Mouse (Mus musculus): ENCODE results near the gene Azin2.

Azin2 gene

DNA sequence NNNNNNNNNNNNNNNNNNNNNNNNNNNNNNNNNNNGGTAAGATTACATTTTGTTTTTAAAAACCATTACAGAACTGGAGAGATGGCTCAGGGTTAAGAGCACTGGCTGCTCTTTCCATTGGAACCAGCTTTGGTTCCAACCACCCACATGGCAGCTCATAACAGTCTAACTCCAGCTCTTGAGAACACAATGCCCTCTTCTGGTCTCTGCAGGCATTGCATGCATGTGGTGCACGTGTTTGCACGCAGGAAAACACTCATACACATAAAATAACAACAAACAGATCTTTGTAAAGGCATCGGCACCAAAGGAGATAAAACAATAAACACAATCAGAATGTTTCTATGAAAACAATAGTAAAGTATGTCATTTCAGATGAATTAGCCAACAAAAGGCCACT lies 19.9 kb downstream of the Azin2 start:
- in situ Hi-C loops (cut with MboI): no loop called here

DNA sequence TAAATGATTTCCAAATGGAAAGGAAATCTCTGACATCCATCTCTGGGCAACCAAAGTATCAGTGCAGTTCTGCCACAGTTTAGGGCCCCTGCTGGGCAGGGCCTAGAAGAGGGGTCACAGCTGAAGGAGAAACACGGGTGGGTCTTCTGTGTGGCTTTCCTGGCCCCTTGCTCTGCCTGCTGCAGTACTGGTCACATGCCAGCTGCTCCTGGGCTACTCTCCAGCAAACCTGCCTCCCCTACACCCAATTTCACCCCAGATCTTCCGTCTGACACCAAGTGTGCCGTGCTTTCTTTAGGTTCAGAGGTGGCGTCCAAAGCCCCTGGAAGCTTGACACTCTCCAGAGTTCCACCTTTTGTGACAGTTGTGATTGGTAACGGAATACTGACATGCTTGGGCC lies 26.6 kb downstream of the Azin2 start:
- in situ Hi-C loops (cut with MboI): no loop called here

DNA sequence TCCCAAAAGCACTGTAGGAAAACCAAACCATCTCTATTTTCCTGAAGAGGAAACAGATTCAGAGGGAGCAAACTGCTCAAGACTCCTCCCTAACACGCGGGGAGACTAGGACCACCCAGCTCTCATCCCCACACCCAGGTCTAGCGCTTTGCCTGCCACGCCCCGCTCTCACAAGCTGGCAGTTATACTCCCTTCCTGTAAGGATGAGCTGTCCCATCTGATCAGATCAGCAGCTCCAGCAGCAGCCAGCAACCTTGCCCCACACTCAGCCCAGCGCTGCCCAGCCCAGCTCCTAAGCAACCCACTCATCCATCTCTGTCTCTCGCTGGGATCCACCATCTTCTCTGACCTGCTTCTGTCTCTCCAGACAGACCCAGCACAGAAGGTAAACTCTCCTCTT lies 29.5 kb downstream of the Azin2 start:
- in situ Hi-C loops (cut with MboI): no loop called here

DNA sequence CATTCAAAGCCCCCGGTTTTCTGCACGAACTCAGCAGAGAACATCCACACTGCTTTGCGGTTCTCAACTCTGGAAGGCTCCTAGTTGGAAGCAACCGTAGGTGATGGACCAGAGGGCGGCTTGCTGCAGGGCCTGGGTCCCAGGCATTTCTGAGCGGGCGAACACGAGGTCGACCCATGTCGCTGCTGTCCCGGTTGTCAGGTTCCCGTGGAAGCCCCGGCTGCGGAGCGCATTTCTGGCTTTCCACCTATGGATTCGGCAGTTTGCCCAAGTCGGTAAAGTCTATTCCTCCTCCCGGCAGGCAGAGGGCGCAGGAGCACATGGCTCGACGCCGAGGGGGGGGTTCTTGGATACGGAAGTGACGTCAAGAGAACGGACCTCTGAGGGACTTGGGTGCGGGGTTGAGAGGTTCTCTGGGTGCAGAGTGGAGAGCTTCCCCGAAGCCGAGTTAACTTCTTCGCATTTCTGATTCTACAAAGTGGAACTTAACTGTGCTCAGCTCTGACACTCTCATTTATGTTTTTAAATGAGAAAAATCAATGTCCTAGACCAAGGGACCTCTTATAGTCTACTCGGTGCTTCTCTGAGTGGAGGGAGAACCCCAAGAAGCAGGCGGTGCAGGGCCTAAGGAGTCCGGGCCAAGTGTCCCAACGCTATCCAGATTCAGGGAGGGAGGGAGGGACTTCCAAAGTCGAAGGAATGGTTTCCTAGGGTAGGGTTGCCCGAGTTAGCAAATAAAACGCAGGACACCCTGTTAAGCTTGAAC lies 37.2 kb downstream of the Azin2 start:
- in situ Hi-C loops (cut with MboI): no loop called here

DNA sequence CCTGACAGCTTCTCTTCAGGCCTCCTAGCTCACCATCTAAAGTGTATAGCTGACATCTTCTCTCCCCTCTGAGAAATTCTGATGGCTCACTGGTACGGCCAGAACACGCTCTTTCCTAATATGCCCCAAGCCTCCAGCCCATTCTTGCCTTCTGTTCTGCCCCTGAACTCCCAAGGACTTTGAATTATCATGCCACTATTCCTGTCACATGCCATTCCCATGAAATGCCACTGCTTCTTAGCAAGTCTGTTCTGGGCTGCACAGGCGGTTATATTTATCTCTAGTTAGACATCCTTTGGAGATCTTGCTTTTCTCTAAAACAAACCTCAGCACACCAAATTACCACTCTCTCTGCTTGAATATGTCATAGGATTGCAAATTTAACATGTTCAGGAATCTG lies 38.6 kb downstream of the Azin2 start:
- in situ Hi-C loops (cut with MboI): no loop called here

DNA sequence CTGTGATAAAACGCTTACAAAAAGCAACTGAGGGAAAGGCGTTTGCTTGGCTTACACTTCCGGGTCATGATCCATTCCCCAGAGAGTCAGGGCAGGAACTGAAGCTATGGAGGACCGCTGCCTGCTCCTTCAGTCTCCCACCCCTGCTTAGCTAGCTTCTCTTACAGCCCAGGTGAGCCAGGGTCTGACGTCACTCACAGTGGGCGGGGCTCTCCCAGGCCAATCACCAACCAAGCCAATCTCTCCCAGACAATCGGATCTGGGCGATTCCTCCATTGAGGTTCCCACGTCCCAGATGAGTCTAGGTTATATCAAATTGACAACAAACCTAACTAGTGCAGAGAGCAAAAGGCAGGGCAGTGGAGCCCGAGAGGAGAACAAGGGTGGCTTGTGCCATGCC lies 43.1 kb downstream of the Azin2 start:
- in situ Hi-C loops (cut with MboI): no loop called here

DNA sequence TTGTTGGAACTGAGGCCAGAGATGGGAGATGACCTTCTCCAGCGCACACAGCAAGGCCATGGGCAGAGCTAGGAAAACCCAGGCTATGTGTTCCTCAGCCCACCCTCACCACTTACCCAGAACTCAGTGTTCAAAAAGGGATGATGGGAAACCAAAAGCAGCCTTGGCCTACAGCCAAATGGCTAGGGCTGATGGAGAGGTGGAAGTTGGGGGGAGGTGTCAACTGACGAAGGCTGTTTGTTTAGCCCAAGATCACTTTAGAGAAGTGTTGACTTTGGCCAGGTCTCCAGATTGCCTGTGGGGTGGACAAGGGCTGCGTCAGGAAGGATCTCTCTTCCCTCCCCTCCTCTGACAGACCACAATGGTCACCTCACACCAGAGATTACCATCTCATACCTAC lies 44.1 kb downstream of the Azin2 start:
- in situ Hi-C loops (cut with MboI): no loop called here

DNA sequence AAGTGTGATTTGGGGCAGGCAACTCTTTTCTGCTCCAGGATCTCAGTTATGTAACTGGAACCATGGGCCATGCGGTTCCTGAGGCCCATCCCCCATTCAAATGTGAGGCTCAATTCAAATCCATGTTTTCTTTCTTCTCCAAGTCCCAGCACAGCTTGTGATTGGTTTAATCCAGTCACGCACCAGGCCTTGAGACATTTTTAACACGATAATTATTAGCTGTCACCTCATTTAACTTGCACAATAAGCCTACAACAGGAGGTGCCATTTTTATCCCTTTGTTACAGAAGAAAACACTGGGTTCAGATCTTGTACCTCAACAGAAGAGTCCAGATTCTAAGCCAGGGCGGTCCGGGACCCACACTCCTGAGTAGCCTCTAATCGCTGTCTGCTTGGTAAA lies 44.5 kb downstream of the Azin2 start:
- in situ Hi-C loops (cut with MboI): no loop called here

DNA sequence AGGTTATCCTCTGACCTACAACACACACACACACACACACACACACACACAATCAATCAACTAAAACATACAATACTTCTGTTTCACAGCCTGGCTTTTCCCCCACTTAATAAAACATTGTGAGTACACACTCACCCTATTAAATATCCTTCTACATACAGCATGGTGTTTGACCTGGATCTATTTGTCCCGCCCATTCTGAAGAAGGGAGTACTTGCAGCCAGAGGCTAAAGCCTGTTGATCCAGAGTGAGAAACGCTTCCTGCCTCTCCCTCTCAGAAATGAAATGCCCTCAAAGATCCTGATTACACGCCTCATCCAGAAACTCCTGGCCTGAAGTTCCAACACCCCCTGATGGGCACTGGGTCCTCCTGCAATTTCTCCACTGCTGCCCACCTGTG lies 45.1 kb downstream of the Azin2 start:
- in situ Hi-C loops (cut with MboI): no loop called here

DNA sequence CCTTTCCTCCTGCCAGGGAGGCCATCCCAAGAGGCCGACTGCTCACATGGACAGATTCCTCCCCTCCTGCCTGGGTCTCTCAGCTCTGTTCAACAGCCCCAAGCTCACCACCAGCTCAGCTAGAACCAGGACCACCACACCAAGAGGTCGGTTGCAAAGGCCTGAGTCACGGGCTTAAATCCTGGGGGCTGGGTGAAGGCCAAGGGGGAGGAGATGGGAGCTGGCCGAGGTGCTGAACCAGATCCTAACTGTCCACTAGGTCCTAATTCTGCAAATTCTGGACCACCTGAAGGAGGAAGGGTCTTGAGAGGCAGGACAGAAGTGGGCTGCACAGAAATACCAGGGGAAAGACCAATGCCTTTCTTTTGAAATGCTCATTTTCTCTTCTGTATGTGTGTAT lies 48.4 kb downstream of the Azin2 start:
- in situ Hi-C loops (cut with MboI): no loop called here

DNA sequence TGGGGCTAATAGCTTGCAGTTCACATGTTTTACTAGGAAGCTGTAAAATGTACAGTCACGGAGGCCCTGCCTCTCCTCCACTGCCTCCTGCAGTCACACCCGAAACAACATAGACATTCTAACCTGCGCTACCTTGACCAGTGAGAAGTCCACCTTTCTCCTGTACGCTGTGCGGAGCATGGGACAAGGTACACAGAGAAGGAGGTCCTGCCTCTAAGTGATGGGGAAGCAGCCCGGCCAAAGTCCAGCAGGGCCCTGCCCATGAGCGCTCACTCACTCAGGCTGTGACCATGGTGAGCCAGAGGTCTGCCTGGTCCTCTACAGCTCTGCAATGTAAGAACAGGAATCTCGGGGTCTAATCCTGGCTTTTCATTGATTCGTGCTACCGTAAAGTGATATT lies 50.2 kb downstream of the Azin2 start:
- in situ Hi-C loops (cut with MboI): no loop called here

DNA sequence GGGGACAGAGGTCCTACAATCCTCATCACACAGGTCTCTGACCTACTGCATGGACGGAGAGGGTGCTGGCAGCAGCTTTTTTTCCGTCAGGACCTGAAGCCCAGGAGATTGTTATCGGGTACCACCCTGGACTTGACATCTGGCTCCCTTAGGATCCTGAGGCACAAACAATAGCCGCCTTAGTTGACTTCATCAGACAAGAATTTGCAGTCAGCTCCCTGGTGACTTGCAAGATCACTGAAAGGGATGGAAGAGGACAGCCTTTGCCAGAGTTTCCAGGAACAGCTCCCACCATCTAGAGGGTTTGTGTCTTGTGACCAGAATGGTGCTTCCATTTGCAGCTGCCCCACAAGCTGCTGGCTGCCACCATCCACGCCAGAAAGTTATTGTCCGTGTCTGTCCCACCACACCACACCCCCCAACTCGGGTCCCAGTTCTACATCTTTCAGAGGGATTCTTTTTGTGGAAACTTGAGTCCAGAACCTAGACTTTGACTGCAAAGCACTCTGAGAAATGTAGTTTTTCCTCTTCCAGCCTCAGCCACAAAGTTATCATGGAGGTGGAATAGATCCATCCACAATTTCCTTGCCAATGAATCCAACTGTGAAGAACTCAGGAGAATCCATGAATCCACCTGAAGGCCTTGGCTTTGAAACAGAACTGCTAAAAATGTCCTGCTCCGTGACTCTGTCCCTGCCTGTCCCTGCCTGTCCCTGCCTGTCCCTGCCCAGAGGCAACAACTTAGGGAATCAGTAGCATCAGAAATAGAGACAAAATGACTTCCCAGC lies 51.8 kb downstream of the Azin2 start:
- in situ Hi-C loops (cut with MboI): no loop called here

DNA sequence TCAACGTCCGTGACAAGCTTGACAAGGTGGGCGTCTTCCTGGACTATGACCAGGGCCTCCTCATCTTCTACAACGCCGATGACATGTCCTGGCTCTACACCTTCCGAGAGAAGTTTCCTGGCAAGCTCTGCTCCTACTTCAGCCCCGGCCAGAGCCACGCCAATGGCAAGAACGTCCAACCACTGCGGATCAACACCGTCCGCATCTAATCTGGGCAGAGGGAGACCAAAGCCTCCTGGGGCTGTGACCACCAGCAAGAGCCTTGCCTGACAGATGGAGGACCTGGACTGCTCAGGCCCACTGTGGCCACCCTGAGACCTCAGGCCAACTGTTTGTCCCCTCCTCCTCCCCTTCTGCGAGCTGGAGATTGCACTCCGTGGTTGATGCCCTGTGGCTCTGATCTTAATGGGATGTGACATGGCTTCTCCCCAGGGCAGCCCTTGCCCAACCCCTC lies 52.8 kb downstream of the Azin2 start:
- in situ Hi-C loops (cut with MboI): no loop called here

DNA sequence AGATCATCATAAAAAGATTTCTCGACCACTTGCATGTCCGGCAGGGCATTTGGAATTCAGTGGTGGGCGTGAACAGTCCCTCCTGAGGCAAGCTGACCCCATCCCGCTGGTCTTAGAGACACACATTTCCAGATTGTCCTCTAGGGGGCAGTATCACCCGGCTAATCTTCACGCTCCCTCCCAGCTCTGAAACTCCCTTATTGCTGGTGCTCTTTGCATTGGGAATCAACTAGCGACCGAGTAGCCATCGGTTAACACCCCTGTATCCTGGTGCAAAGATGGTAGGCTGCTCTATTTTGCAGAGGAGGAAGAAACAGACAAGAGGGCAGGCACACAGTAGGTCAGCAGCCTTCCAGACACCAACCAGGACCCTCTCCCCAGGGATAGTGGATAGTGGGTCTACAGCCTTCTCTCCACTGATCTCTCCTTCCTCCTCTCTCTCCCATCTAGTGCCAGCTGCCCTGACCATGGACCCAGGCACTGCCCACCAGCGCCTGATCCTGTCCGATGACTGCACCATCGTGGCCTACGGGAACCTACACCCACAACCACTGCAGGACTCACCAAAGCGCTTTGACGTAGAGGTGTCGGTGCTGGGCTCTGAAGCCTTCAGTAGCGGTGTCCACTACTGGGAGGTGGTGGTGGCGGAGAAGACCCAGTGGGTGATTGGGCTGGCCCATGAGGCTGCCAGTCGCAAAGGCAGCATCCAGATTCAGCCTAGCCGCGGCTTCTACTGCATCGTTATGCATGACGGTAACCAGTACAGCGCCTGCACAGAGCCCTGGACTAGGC lies 53.5 kb downstream of the Azin2 start:
- in situ Hi-C loops (cut with MboI): no loop called here

DNA sequence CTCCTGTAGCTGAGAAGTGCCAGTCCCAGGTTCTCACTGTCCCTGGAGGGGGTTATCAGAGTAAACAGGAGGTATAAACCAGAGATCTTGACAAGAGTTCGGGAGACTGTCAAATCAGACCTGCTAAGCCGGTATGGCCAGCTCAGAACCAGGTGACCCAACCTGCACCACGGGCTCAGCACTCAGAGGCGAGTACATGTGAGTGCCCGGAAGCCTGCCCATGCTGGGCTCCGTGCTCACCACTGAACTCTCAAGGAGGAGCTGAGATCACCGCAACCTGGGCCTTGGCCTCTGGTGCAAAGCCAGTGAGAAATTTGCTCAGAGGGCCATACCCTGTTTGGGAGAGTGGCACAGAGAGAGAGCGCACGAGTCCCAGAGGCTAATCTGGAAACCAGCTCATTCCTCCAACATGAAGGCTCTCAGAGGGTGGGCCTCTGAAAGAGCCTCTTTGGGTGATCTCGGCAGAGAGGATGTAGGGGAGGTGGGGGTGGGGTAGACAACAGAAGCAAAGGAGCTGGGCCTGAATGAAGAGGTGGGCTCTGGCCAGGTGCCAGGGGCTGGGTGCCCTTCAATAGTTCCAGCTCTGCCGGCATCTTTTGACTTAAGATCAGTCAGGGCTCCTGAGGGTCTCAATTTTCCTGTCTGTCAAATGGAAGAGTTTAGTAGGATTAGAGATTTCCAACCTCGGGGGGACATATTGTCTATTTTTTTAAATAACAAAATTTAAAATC lies 54.8 kb downstream of the Azin2 start:
- in situ Hi-C loops (cut with MboI): no loop called here

DNA sequence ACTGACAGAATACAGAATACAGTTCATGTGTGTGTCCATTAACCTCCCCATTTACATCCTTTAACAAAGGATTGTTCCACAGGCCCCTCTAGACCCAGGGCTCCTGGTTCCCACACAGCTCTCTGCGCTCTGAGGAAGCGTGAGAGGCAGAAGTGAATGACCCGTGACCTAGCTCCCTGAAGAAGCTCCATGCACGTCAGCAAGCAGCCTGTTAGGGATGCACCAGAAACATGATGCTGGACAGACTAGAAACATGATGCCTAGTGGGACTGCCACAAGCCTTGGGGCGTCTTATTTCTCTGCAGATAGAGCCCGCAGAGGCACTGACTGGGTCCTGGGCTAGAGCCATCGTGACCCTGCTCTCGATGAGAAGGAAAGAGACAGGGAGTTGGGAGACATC lies 55.5 kb downstream of the Azin2 start:
- in situ Hi-C loops (cut with MboI): no loop called here

DNA sequence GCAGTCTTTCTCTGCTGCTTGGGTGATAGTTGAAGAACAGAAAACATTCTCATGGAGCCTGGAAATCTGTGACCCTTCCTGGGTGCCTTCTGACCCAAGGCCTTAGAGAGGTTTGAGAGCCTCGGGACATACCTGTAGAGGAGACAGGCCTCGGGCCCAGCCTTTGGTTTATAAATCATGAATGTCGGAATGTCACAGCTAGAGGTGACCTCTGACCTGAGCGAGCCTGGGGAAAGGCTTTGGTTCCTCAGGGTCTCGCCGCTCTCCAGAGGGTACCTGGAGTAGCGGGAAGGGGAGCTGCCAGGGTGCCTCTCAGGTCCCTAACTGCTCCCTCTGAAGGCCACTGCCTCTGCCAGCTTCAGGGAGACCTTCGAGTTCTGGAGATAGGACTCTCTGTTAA lies 57.0 kb downstream of the Azin2 start:
- in situ Hi-C loops (cut with MboI): no loop called here

DNA sequence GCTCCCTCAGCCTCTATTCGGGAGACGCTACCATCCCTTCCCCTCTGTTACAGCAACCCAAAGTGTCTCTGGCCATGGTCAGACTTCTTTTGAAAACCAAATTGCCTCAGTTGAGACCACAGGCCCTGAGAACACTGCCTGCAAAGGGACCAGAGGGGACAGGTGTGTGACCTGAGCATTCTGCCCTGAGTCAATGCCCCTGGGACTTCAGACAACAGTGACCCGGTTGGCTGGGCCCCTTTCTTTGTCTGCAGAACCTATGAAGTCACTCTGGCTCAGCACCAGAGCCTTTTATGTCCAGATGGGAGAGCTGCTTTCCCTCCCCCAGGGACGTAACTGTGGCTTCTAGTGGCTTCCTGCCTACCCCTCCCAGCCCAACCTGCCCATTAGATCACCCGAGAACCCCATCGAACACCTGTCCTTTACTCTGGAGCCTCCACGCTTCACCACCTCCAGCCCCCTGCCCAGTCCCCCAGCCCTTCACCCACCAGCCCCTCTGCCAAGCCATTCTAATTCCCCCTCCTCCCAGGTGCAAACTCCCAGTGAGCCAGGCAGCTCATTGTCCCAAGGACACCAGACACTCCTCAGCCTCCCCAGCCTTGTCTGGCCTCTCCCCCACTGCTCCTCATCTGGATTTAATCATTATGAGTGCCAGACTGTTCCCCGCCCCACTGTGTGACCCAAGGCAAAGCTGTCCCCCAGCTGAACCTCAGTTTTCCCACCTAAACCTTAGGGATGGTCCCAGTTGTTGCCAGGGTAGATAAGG lies 58.0 kb downstream of the Azin2 start:
- in situ Hi-C loops (cut with MboI): no loop called here

DNA sequence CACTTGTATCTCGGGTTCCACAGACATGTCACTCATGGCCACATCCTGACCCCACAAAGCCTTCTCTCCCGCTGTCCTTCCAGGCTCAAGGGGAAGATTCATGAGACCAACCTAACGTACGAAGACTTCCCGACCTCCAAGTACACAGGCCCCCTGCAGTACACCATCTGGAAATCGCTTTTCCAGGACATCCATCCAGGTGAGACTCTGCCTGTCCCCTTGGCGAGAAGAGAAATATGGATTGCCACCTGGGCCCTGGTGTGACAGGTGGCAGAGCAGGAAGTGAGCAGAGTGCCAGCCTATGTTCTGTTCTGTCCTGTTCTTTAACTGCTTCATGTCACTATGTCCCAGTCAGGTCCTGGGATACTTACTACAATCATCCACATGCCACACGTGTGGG lies 59.9 kb downstream of the Azin2 start:
- in situ Hi-C loops (cut with MboI): no loop called here

DNA sequence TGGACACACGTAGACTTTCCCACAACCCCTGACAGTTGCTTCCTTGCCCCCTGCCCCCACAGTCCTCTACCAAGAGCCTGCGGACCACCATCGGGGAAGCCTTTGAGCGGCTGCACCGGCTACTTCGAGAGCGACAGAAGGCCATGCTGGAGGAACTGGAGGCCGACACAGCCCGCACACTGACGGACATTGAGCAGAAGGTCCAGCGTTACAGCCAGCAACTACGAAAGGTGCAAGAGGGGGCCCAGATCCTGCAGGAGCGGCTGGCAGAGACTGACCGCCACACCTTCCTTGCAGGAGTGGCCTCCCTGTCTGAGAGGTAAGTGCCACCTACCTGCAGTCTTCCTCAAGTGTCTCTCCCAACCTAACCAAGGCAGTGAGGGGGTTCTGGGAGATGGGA lies 61.8 kb downstream of the Azin2 start:
- in situ Hi-C loops (cut with MboI): no loop called here

DNA sequence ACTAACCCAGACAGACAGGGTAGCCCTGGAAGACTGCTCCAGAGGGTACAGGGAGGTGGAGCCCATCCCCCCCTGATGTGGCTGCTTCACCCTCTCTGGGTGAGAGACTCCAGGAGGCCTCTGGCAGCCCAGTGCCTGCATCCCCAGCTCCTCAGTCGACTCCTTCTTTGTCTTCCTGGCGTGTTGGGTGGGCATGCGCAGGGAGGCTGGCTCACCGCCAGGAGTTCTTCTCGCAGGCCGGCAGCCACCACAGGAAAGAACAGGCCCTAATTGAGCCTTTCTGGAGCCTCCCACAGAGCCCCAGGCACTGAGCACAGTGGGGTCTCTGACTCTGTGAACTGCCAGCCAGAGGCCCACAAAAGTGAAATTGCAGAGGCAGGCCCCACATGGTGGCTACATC lies 62.9 kb downstream of the Azin2 start:
- in situ Hi-C loops (cut with MboI): no loop called here
